Mouse (Mus musculus) gastrocnemius, postnatal 25 days (tissue): ENCODE results near the gene Pou6f2. TPM values are rescaled to one million over a fixed set of nuclear protein-coding genes. Genes with fewer than 3 reads are reported as not detected.

Experiments
- DNase-seq: peaks from one replicate; pipeline ENCODE4 v3.0.0; 2022
- long read RNA-seq, 2 experiments: library from polyadenylated mRNA; stranded (forward); transcript quantifications; one replicate each; pipeline ENCODE4 v2.0.0; 2021
- total RNA-seq, 2 experiments: library from RNA; stranded (reverse); gene quantifications; 1 replicate in 1 of 2; 2 replicates in 1 of 2; pipeline ENCODE4 v1.2.3; 2021

Pou6f2 gene
- not detected for total RNA-seq
- long read RNA-seq, experiment 1: 0 reads
- long read RNA-seq, experiment 2: 0 reads

DNA sequence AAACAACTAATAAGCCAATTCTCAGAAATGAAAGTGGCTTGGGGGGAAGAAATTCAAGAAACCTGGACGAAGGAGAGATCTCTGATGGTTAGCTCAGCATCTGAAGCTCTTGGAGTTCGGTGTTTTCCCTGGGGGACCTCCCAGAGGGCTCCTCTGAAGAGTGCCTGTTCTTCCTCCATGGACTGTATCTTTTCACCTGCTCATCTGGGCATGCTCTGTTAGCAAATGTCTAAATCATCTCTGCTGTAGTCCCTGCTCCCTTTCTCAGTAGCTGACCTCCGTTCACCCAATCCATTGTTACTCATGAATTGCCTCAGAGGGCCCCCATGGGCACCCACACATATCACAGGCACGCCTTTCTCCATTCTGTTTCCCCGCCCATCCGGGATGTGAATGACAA is at the start of gene Pou6f2:
Gene Pou6f2 (minus strand): TSS at position 101 of the 400 bp plus-strand sequence.
- no peak for DNase-seq

DNA sequence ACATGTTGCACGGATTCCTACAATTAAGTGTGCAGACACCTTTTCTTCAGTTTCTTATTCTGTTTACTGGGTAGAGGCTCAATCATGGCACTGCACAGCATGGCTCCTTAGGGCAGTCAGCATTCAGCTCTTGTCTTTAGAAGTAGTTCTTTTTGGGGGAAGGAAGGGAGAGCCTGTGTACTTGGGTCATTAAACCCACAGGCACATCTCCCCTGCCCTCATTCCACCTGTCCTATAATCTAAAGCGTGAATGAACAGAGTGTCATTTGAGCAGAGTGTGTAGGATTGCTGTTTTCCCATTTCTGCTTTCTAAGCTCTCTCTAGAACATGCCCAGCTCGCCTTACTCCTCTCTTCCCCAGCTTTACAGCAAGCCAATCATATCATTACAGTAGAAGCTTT is 42.4 kb upstream of the Pou6f2 start:
- DNase-seq: no peak

DNA sequence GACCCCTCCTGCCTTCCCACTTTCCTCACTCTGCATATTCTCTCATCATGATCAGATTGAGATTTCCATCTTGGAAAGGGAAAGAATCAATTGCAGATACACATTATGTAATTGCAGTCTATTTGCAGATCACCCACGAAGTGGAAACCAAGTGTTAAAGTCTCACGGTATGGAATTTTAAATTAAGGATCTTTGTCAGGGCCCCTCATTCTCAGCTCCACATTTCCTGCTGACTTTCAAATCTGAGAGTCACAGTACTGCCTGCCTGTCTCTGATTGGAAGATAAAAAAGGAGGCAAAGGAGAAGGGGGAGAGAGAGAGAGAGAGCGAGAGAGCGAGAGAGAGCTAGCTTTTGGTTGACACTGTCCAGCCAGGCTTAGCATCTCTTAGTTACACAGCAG is 9.8 kb downstream of the Pou6f2 start:
- no peak for DNase-seq

DNA sequence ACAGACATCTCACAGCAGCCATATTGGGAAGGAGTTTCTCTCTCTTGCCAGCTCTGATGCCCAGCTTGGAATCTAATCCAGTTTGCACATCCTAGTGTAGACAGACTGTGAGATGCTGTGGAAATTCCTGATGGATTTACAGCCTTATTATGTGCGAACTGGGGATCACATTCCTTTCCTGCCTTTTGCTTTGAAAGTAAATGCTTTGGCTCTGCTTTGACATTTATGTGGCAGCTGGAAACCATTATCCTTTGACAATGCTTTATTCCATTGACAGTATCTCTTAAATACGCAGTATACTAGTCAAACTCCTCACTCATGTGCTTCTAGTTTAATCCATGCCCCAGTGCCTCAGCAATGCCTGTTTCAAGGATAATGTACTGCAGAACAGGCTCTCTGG is 34.1 kb downstream of the Pou6f2 start:
- DNase-seq: no peak

DNA sequence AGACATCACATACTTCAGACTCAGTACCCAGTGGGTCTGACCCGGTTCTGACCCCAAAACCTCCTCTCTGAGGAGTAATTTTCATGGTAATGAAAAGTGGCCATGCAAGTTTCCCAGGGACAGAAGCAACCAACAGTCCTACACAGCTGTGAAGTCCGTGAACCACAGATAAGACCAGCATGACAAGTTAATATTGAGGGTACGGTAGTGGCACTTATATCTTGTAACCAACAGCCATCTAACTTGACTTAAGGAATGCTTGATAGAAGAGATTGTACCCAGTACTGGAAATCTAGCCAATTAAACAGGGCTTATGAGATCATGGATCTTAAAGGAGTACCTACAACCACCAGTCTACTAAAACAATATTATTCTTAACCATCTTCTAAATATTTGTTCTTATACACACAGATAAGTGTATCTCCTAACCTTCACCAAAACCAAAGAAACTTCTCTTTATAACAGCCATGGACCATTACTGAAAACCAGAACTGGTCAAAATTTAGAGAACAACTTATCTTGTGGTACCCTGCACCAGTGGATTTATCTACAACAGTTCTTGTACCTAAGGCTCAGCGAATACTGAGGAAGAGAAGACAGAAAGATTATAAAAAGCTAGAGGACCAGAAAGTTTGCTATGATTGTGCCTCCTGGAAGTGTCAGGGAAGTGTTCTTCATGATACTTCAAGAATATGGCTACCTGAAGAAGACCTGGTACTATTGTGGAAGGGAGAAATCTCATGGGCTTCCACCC is 52.7 kb downstream of the Pou6f2 start:
- DNase-seq: no peak

DNA sequence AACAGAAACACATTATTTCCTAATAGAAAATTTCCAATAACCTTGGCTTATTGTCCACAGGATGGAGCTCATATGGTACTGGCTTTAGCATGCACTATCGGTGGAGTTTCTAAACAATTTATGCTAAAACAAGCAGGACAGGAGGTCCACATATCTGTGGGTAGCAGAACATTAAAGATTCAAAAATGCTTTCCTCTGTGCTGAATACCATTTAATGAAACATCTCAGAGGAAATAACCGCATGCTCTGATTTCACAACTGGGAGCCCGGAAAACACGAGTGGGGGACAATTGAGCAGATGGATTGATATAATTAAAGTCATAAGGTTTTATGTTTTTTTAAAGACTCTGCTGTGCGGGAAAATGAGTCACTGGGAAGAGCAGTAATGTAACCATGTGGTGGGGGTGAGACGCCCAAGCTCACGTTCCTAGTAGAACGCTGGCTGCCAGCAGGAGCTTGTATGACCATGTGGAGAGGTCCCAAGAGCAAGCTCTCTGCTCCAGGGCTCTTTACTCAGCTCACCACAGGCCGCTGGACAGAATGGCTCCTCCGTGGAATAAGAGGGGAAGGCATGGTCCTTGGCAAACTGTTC is 58.5 kb downstream of the Pou6f2 start:
- DNase-seq: no peak

DNA sequence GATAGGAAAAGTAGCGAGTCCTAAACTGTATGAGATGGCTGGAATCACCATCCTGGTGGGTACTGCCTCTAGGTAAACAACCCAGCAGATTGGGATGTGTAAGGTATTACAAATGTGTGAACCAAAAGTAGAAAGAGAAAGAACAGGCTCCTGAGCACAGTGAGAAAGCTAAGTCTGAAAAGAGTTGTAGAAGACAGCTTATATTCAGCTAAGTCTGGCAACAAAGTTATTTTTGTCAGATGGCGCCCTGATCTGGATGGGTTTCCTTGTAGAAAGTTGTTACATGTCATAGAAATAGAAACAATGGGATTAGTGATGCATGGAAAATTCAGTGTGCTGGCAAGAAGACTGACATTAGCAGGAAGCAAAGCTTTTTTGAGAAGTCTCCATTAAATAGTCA is 59.5 kb downstream of the Pou6f2 start:
- DNase-seq: no peak

DNA sequence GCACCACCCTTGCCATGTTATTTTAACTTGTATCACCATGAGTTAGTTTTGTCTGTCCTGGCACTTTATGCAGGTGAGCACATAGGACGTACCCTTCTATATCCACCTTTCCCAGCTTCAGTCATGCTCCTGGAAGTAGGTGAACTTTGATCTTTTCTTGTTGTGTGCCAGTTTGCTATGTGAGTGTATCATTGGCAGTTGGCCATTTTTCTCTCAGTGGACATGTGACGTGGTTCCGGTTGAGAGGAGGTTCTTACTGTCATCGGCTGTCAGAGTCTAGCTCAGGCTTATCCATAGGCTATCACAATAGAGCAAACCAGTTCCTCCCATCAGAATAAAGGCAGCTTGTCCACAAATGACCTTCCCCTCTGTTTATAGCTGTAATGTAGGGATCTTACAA is 63.5 kb downstream of the Pou6f2 start:
- no peak for DNase-seq

DNA sequence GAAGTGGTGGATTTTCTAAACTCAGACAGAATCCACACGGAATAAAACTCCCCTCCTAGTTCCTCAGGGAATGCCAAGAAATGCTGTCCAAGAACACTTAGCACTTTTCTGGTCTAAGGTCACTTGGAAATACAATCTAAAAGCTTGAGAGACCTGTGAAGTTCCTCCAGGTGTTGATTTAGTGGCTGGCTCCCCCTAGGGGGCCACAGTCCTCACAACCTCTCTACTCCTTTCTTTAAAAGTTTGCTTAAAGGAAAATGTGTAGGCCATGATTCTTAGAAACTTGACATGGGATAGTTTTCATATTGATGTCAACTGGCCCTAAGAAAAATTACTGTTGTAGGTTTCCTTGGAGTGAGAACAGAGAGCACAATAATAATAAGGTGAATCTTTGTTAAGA is 64.9 kb downstream of the Pou6f2 start:
- DNase-seq: no peak

DNA sequence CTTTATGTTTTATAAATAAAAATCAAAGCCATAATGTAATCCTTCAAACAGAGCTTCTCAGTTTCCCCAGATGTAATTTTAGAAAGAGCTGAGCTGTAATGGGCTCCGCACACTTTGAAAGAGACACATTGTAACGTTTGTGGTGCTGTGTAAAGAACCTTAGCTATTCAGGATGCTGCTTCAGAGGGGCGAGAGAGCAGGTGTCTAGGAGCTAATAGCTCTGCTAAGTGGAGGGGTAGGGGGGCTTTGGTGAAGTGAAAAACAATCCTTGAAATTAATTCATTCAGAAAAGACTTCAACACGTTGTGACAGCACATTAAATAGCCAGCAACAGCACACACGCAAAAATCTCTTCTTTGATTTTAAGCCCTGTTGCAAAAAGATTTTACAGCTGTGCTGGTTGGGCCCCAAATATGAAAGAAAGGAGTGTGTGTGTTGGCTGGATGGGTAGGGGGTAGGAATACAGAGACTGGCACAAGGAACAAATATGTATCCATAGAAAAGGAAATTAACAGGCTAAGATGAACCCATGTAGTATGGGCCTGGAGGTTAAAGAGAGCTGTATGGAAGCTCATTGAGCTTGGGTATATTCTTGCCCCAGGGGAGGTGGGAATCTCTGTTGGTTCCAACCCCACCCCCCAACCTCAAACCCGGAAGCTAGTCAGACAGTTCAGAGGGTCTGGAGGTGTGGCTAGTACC is 73.4 kb downstream of the Pou6f2 start:
- no peak for DNase-seq

DNA sequence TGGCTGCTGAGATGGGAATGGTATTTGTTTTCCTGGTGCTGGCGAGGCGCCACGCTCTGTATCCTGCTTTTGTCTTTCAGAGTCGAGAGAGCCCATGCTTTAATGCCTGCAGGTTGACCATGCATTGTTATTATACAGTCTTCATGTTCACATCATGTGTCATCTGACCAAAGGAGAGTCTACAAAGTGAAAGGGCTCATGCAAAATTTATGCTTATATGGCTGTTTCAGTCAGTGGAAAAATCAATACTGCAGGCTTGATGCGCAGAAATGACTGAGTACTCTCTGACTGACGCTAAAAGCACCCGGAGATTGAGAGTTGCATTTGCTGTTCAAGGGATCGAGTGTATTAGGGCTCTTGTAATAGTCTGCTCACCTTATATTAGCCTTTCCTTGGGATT is 74.1 kb downstream of the Pou6f2 start:
- DNase-seq: no peak

DNA sequence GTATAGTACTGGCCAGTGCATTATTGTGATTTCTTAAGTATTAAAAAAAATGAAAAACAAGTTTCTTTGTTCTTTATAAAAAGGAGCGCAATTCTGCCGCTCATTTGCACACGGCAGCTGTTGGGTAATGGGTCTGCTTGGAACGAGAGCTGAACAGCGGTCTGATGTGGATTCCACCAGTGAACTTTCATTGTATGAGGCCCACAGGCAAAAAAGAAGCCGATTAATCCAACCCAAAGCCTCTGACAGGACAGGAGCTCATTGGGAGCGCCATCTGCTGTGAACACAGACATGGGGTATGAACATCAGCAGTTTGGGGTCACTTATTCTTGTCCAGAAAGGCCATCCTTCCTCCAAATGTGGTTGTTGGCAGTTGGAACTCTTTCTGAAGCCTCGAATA is 84.9 kb downstream of the Pou6f2 start:
- DNase-seq: no peak

DNA sequence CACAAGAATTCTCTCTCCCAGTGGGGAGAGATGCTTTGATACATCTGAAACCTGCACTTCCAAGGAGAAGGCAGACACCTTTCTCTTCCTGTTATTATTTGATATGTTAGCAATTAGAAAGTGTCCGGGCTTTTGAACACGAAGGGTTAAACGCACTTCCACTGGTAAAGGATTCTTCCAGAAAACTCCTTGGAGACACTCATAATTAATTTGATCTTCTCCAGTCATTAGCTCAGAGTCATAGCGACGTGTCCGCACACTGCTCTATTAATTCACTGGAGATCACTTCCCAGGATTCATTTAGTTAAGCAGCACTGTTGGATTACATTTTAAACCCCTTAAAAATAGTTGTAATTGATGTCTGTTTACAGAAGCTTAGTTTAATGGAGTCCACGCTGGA is 88.5 kb downstream of the Pou6f2 start:
- no peak for DNase-seq

DNA sequence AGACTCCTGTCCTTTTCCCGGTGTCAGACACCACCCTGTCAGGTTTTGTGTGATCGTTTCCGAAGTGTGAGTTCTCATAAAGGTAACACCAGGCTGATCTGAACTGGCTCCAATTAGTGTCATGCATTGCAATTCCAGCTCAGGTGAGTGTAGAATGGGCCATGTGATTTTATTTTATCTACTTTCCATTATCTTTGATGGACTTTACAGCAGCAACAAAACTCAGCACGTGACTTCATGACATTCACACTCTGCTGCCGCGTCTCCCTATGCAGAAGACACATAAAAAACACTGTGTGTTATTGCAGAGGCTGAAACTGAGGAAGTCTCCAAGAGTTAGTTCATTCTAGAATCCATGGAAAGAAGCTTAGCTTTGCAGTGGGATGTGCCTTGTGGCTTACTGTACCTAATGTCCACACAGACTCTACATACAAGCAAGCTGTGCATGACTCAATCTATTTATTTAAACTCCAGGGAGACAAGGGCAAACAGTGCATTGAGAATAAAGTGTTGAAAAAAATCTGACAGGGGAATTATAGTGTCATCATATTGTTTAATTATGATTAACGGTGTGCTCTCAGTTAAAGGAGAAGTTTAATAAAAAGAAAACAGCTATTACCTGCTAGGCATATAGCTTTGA is 90.9 kb downstream of the Pou6f2 start:
- no peak for DNase-seq

DNA sequence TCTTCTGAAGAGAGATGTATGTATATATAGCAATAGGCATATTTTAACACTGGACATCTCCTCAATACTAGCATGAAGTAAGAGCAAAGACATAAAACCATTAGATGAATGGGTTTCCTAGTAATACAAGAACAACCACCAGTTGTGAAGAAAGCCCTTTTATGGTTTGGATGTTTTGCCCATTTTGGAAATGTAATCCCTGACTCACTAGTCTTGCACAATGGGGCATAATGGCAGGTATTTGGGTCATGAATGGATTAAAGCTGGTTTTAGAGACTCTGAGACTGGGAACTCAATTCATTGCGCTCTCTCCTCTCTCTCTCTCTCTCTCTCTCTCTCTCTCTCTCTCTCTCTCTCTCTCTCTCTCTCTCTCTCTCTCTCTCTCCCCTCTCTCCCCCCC is 97.5 kb downstream of the Pou6f2 start:
- DNase-seq: no peak

DNA sequence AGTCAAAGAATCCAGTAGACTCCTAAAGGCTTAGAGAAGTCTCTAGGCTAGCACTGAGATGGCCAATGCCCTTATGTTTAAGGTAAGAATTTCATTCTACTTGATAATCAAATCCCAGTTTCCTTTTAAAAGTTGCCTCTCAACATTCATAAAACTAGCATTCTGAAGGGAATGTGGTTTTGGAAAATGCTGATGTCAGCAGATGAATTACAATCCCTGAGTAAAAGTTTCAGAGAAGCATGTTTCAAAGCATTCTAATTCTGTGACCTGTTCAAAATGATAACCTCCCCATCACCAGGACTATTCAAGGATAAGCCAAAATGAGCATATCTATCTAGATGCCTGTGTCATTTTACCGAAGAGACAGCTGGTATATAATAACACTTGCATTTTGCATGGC is 104.0 kb downstream of the Pou6f2 start:
- DNase-seq: no peak

DNA sequence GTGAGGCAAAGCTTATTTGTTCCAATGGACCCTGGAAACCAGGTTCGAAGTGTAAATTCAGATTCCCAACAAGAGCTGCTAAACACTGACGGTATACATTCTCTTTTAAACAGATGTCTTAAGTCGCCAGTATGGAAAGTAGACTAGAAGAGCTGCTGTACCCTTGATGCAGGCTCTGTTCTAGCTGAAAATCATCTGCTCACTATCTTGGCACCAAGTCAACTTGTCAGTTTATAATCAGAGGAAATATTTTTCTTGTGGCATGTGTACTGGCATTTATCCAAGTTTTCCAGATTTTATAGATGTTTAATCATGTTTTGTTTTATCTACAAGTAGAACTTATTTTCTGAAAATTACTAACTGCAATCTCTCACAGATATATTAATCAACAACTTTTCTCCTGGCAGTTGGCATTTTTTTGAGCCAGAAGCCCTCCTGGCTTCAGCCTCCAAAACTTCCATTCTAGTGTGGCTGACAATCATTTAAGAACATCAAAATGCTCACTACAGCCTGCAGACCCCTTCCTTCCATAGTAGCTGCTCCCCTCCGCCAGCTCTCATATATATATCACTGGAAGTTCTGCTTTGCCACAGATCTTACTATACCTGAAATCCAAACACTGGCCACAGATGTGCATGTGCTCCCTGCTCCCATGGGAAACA is 107.1 kb downstream of the Pou6f2 start:
- DNase-seq: no peak

DNA sequence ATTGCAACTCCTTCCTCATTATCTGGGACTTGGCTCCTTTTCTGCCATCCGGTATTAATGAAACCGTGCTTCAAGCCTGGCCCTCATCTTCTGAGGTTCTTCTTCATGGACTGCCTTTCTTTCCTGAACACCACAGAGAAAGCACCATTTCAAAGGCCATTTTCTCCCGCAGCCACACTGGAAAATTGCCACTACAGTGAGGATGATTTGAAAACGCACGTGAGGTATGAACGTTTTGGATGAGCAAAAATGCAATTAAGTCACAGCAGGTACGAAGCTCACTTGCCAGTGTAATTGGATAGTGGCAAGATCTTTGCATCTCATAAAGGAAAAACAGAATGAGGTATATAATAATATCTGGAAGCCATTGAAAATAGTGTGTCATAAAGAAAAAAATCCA is 110.0 kb downstream of the Pou6f2 start:
- no peak for DNase-seq

DNA sequence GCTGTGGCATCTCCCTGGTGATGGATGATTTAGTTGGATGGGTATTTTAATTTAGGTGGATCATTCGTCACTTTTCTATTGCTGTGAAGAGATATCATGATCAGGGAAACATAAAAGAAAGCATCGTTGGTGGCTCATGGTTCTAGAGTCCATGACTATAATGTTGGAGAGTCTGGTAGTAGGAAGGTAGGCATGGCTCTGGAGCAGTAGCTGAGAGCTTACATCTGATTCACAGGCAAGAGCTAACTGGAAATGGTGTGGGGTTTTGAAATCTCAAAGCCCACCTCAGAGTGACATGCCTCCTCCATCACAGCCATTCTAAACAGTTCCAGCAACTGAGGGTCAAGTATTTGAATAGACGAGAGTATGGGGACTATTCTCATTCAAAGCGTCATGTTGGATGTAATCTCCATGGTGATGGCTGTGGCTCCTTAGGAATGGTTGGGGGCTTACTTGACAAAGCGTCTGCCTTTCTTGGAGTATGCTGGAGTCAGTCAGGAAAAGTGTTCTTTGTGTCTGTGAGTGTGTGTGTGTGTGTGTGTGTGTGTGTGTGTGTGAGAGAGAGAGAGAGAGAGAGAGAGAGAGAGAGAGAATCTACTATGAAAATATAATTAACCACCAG is 115.0 kb downstream of the Pou6f2 start:
- no peak for DNase-seq

DNA sequence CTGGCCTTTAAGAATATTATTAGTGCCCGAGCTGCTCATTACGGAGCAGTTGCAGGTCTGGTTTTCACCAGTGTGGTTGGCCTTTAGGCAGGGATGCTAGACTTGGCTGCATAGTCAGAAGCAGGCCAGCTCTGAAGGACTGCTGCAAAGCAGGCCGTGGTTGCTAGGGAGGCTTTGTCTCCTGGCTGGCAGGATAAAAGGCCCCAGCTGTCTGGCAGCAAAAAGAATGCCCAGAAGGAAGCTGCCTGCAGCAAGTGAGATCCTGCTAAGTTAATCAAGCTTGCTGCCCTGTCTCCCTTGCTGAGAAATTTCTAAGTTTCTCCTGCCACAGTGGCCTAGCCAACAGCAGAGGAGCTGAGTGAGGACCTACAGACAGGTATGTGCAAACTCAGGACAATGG is 116.4 kb downstream of the Pou6f2 start:
- no peak for DNase-seq

DNA sequence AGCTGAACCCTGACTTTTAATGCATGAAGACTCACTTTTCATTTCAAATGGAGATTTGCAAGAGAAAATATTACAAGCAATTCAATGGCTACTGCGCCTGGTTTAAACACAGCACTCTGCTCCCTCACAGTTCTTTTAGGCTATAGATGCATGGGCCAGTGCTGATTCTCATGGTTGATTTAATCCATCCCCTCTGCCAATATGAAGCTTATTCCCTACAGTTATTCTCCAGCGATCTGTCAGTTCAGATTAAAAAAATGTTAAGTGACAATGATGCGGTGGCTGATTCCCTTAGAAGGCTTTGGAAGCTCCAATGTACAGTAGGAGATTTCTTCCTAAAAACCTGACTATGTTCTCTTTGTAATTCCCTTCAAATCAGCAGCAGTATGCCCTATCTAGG is 144.4 kb downstream of the Pou6f2 start:
- no peak for DNase-seq
